Comparison of ENCODE assay signal across 22 mouse cellular contexts in genomic region chr14:34447659-34448058, GRCm38 (mm10). TPM values are rescaled to one million over a fixed set of nuclear protein-coding genes. Genes with fewer than 3 reads are reported as not detected.
DNase-seq lines count a peak whose midpoint lies in the region; TF ChIP-seq lines count a peak whose summit lies in the region.
"Had no signal": no experiment of that assay in that cellular context is flagged by ENCODE, and none has a peak within 500 bp of the region (broad histone marks: within the 10 kb centered on the region; RNA-seq: fewer than 3 reads in every experiment).

No protein-coding gene starts in this region.

- H3K79me3 ChIP-seq in C2C12 (ENCODE audit: low read depth), result peaks cover 10% of the 10 kb centered on the region

- H3K4me3 ChIP-seq in C2C12 (ENCODE audit: insufficient read depth, poor library complexity, severe bottlenecking), result no peak overlapping the region
- H3K4me3 ChIP-seq in embryonic fibroblast, embryonic 13.5 days (ENCODE audit: insufficient read depth, low read length), result no peak overlapping the region
- H3K4me3 ChIP-seq: embryonic facial prominence, embryonic 15.5 days; forebrain, embryonic 10.5 days; hindbrain, embryonic 10.5 days; limb, embryonic 15.5 days; neural tube, embryonic 15.5 days had no signal

- peaks cover 5% of the 10 kb centered on the region for H3K4me1 ChIP-seq in embryonic fibroblast, embryonic 13.5 days (ENCODE audit: control insufficient read depth, insufficient read depth, low read length)

- peak overlapping the region; percentile 81 for H3K27ac ChIP-seq in embryonic fibroblast, embryonic 13.5 days (ENCODE audit: insufficient read depth, low read length)
- H3K27ac ChIP-seq: embryonic facial prominence, embryonic 15.5 days; forebrain, embryonic 10.5 days; hindbrain, embryonic 10.5 days; hindbrain, postnatal 0 days; limb, embryonic 15.5 days; liver, embryonic 14.5 days; neural tube, embryonic 15.5 days had no signal

- TF ChIP-seq POLR2A in embryonic fibroblast, embryonic 13.5 days (IDR thresholded peaks at IDR 0.05; ENCODE audit: low read depth, low read length), result no peak

- H3K27me3 ChIP-seq in C2C12 (ENCODE audit: control insufficient read depth, insufficient read depth, insufficient read length), result no peaks in the 10 kb centered on the region
- H3K27me3 ChIP-seq: embryonic facial prominence, embryonic 15.5 days; limb, embryonic 15.5 days; neural tube, embryonic 15.5 days had no signal

- peaks cover 29% of the 10 kb centered on the region for H3K36me3 ChIP-seq in C2C12 (ENCODE audit: control insufficient read depth, insufficient read depth)

- no peak overlapping the region for H3ac ChIP-seq in C2C12 (ENCODE audit: control insufficient read depth, insufficient read length, low read depth)

- peaks cover 22% of the 10 kb centered on the region for H3K79me2 ChIP-seq in C2C12 (ENCODE audit: control insufficient read depth, insufficient read depth)

- intact Hi-C loops in heart, postnatal 14 days (cut with DNase I), result no loop called here

- DNase-seq in adrenal gland, postnatal 25 days, result peak; percentile 4
- DNase-seq in adrenal gland, adult 18-20 months (ENCODE audit: low spot score in 2 of 2), result no peak
- DNase-seq in heart, adult 11 months, result peak; percentile 83
- DNase-seq in heart, postnatal 14 days, result no peak
- DNase-seq in T-cell, adult 2 months (ENCODE audit: low spot score), result no peak
- DNase-seq in kidney, postnatal 4 days, result no peak
- DNase-seq: B cell, adult 2 months; cerebellum, adult 2 months; cerebellum, postnatal 25 days; embryo, embryonic 11 days; kidney, postnatal 25 days; left cerebral cortex, postnatal 4 days; lung, embryonic 14.5 days had no signal

- TF ChIP-seq CTCF in C2C12 (IDR thresholded peaks at IDR 0.05; ENCODE audit: control insufficient read depth, insufficient read depth, insufficient read length), result no peak
- no peak for TF ChIP-seq CTCF in embryonic fibroblast, embryonic 13.5 days (IDR thresholded peaks at IDR 0.05; ENCODE audit: borderline replicate concordance, insufficient read depth, low read length)

TF ChIP-seq in C2C12, 6 proteins besides CTCF, POLR2A, EP300 and RAD21:
- no peak for TF ChIP-seq CEBPB (IDR thresholded peaks at IDR 0.05; ENCODE audit: low read depth)
- TF ChIP-seq MYOD1 (IDR thresholded peaks at IDR 0.05; ENCODE audit: control insufficient read depth, insufficient read length, low read depth), result peak; percentile 17
- TF ChIP-seq MYOG (IDR thresholded peaks at IDR 0.05; ENCODE audit: control insufficient read depth, extremely low read depth, insufficient read length), result no peak
- TF ChIP-seq USF1 (IDR thresholded peaks at IDR 0.05; ENCODE audit: low read depth), result no peak

RNA-seq across cellular contexts. Expression of gene Bmpr1a, which starts 55.5 kb away (rescaled TPM):
- total RNA-seq in adrenal gland, postnatal 25 days (2021), result 64.7 and 73.0 TPM in 2 replicates
- total RNA-seq in adrenal gland, adult 18-20 months (2021), result 10 to 100 TPM; 49.1 to 65.5 TPM
- total RNA-seq in heart, postnatal 14 days (2021), result 10 to 100 TPM; 73.6 to 77.2 TPM
- 8.9 TPM for polyA plus RNA-seq in C2C12 (2012; fragmentation: generic; extraction: Trizol)
- polyA plus RNA-seq in embryonic fibroblast, embryonic 13.5 days (2011; ENCODE audit: insufficient read length, low read depth, missing spikeins), result 116 and 146 TPM in 2 replicates

Comparison
In these comparisons a context has a peak if more than half of its experiments do, and no peak if none do; other contexts are left out.
1. DNase-seq: peak in adrenal gland, postnatal 25 days (single experiment) and heart, adult 11 months (single experiment); none in adrenal gland, adult 18-20 months (0 of 2), heart, postnatal 14 days (0 of 2), T-cell, adult 2 months (single experiment) and kidney, postnatal 4 days (0 of 2).